11 mouse cellular contexts compared by ENCODE assay signal in genomic region chr17:31039626-31040025, GRCm38 (mm10). TPM values are rescaled to one million over a fixed set of nuclear protein-coding genes. Genes with fewer than 3 reads are reported as not detected.
DNase-seq lines count a peak whose midpoint lies in the region; ATAC-seq and TF ChIP-seq lines count a peak whose summit lies in the region.
"Had no signal": no experiment of that assay in that cellular context is flagged by ENCODE, and none has a peak within 500 bp of the region (broad histone marks: within the 10 kb centered on the region; RNA-seq: fewer than 3 reads in every experiment).

No protein-coding gene starts in this region.

- TF ChIP-seq CTCF in kidney, adult 2 months (conservative IDR thresholded peaks at IDR 0.05; ENCODE audit: insufficient read depth, insufficient read length, low read depth, low read length): no peak
- TF ChIP-seq CTCF in cerebellum, adult 2 months (IDR thresholded peaks at IDR 0.05; ENCODE audit: borderline replicate concordance, insufficient read depth, low read depth, low read length): no peak

- H3K9me3 ChIP-seq in liver, embryonic 15.5 days (replicated peaks): no peaks in the 10 kb centered on the region
- H3K9me3 ChIP-seq: neural tube, embryonic 12.5 days had no signal

- intact Hi-C loops in heart, postnatal 14 days (cut with DNase I): no loop called here

- H3K27me3 ChIP-seq in kidney, adult 2 months (replicated peaks; ENCODE audit: control insufficient read depth, insufficient read depth, low read length): no peaks in the 10 kb centered on the region
- H3K27me3 ChIP-seq in liver, embryonic 15.5 days: no peaks in the 10 kb centered on the region; the same call in 1 of the 2 replicates
- no peaks in the 10 kb centered on the region for H3K27me3 ChIP-seq in cerebellum, adult 2 months (ENCODE audit: control insufficient read depth, insufficient read depth, low read length)
- H3K27me3 ChIP-seq: neural tube, embryonic 12.5 days had no signal

- 53% methylated on average over 7 of the region's 7 CpGs for WGBS in kidney, adult 2 months
- WGBS in liver, embryonic 15.5 days (ENCODE audit: insufficient replicate concordance): 19% methylated on average over 7 of the region's 7 CpGs
- WGBS in cerebellum, adult 2 months: 80% methylated on average over 7 of the region's 7 CpGs

- ATAC-seq in liver, embryonic 15.5 days (ENCODE audit: insufficient read depth): 0 out of 2 replicates have a peak, but pooled peaks have one; percentile 22
- ATAC-seq: intestine, postnatal 0 days had no signal

- no peak overlapping the region for H3K9ac ChIP-seq in liver, embryonic 15.5 days
- H3K9ac ChIP-seq: neural tube, embryonic 12.5 days had no signal

- peak; percentile 31 for DNase-seq in kidney, adult 2 months
- no peak for DNase-seq in kidney, postnatal 10 days
- DNase-seq in MEL-GATA-1-ER (ENCODE audit: extremely low read depth, low read depth): peak; percentile 82
- DNase-seq in skeletal muscle tissue, adult 2 months (ENCODE audit: low read depth, low spot score): peak; percentile 54
- DNase-seq in heart, postnatal 14 days: no peak
- DNase-seq in gastrocnemius, postnatal 10 days: no peak
- no peak for DNase-seq in cerebellum, adult 2 months
- DNase-seq: cerebellum, adult 9-10 months had no signal

- 0 out of 2 replicates have a peak overlapping the region, but pooled peaks have one; percentile 6 for H3K4me2 ChIP-seq in liver, embryonic 15.5 days
- H3K4me2 ChIP-seq: neural tube, embryonic 12.5 days had no signal

- no peaks in the 10 kb centered on the region for H3K36me3 ChIP-seq in kidney, adult 2 months (ENCODE audit: control insufficient read depth, insufficient read depth, low read length)
- H3K36me3 ChIP-seq in liver, embryonic 15.5 days (replicated peaks): no peaks in the 10 kb centered on the region
- H3K36me3 ChIP-seq: neural tube, embryonic 12.5 days had no signal

- H3K4me1 ChIP-seq in kidney, adult 2 months (ENCODE audit: control insufficient read depth, insufficient read depth, low read length): no peaks in the 10 kb centered on the region
- H3K4me1 ChIP-seq in liver, embryonic 15.5 days (replicated peaks): peaks cover 39% of the 10 kb centered on the region
- H3K4me1 ChIP-seq in cerebellum, adult 2 months (ENCODE audit: control insufficient read depth, insufficient read depth, low read length): no peaks in the 10 kb centered on the region
- H3K4me1 ChIP-seq: neural tube, embryonic 12.5 days had no signal

- H3K4me3 ChIP-seq in kidney, adult 2 months (ENCODE audit: insufficient read depth, low read depth, low read length): no peak overlapping the region
- no peak overlapping the region for H3K4me3 ChIP-seq in liver, embryonic 15.5 days (replicated peaks)
- H3K4me3 ChIP-seq in cerebellum, adult 2 months (replicated peaks; ENCODE audit: insufficient read depth, low read depth, low read length): no peak overlapping the region
- H3K4me3 ChIP-seq: neural tube, embryonic 12.5 days had no signal

- no peak for TF ChIP-seq POLR2A in kidney, adult 2 months (IDR thresholded peaks at IDR 0.05; ENCODE audit: low read depth, low read length)
- no peak for TF ChIP-seq POLR2A in cerebellum, adult 2 months (IDR thresholded peaks at IDR 0.05; ENCODE audit: borderline replicate concordance, insufficient read depth, low read length)

- H3K27ac ChIP-seq in kidney, adult 2 months (ENCODE audit: insufficient read depth, low read depth, low read length): no peak overlapping the region
- H3K27ac ChIP-seq in liver, embryonic 15.5 days (replicated peaks): 0 out of 2 replicates have a peak overlapping the region, but pooled peaks have one; percentile 1
- H3K27ac ChIP-seq in cerebellum, adult 2 months (ENCODE audit: insufficient read depth, low read length): no peak overlapping the region
- H3K27ac ChIP-seq: neural tube, embryonic 12.5 days had no signal

RNA-seq across cellular contexts. Expression of gene Abcg1, which starts 17.8 kb away (rescaled TPM):
- 7.6 and 8.2 TPM in 2 replicates for polyA plus RNA-seq in kidney, adult 2 months (2012; rRNA removed)
- polyA plus RNA-seq in liver, embryonic 15.5 days (2015; fragmentation: Nextera tagmentation; extraction: Ambion mirVana): 9.3 and 10.2 TPM in 2 replicates
- total RNA-seq in heart, postnatal 14 days (2021): 10 to 100 TPM; 11.0 to 13.5 TPM
- 1 to 10 TPM; 4.0 to 4.8 TPM for total RNA-seq in gastrocnemius, postnatal 10 days (2021)
- 41.4 and 42.8 TPM in 2 replicates for polyA plus RNA-seq in cerebellum, adult 2 months (2012; rRNA removed)

Comparison
In these comparisons a context has a peak if more than half of its experiments do, and no peak if none do; other contexts are left out.
1. DNase-seq: peak in kidney, adult 2 months (single experiment), MEL-GATA-1-ER (single experiment) and skeletal muscle tissue, adult 2 months (single experiment); none in kidney, postnatal 10 days (single experiment), heart, postnatal 14 days (0 of 2), gastrocnemius, postnatal 10 days (single experiment) and cerebellum, adult 2 months (0 of 2).